Mouse (Mus musculus) lung, postnatal 0 days (tissue): ENCODE results near the gene Folr2. TPM values are rescaled to one million over a fixed set of nuclear protein-coding genes. Genes with fewer than 3 reads are reported as not detected.

Source experiments
- ATAC-seq: fragments of 200-750 bp; cut with Nextera tagmentation; 2 replicates; pipeline ENCODE4 v1.8.0; 2017; ENCODE audit warnings: moderate library complexity
- DNase-seq: peaks from one replicate; pipeline ENCODE4 v3.0.0-alpha.2; 2016; ENCODE audit warnings: low spot score
- H3K27ac ChIP-seq: fragments of 300-500 bp; sonication (generic); 2 replicates; pipeline ENCODE4 v1.5.1; 2014; ENCODE audit warnings: antibody characterized with exemption, mild to moderate bottlenecking, low read length, mixed read lengths
- H3K27me3 ChIP-seq: fragments of 300-500 bp; sonication (generic); replicated peaks from 2 replicates; pipeline ENCODE4 v1.6.1; 2014; ENCODE audit warnings: low read length, mixed read lengths; ENCODE audit not compliant: insufficient read depth
- H3K36me3 ChIP-seq: fragments of 300-500 bp; sonication (generic); 2 replicates; pipeline ENCODE4 v1.6.1; 2014; ENCODE audit warnings: low read length, mixed read lengths; ENCODE audit not compliant: insufficient read depth
- H3K4me1 ChIP-seq: fragments of 300-500 bp; sonication (generic); 2 replicates; pipeline ENCODE4 v1.6.1; 2014; ENCODE audit warnings: antibody characterized with exemption, low read depth, low read length, mixed read lengths; ENCODE audit not compliant: insufficient read depth
- H3K4me2 ChIP-seq: fragments of 300-500 bp; sonication (generic); replicated peaks from 2 replicates; pipeline ENCODE4 v1.6.1; 2014; ENCODE audit warnings: low read depth, mild to moderate bottlenecking, low read length, moderate library complexity, mixed read lengths
- H3K4me3 ChIP-seq: fragments of 300-500 bp; sonication (generic); 2 replicates; pipeline ENCODE4 v1.5.1; 2014; ENCODE audit warnings: low read depth, low read length
- H3K9ac ChIP-seq: fragments of 300-500 bp; sonication (generic); replicated peaks from 2 replicates; pipeline ENCODE4 v1.6.1; 2014; ENCODE audit warnings: low read depth, mild to moderate bottlenecking
- H3K9me3 ChIP-seq: fragments of 300-500 bp; sonication (generic); 2 replicates; pipeline ENCODE4 v1.6.1; 2016; ENCODE audit warnings: low read length, mixed read lengths
- CTCF ChIP-seq: IDR thresholded peaks from 2 replicates; pipeline ENCODE4 v1.5.1; 2016; ENCODE audit warnings: antibody characterized with exemption, mild to moderate bottlenecking
- EP300 ChIP-seq: IDR thresholded peaks from 2 replicates; pipeline ENCODE4 v1.6.1; 2016; ENCODE audit warnings: antibody characterized with exemption, mild to moderate bottlenecking, control low read depth
- WGBS: fragments of 180-500 bp; shearing (Covaris S2); extraction: QIAGEN DNeasy Blood & Tissue Kit; methylation state at CpG from one replicate; pipeline ENCODE4 v1.1.7; 2014; 5-methylcytosine and 5-hydroxymethylcytosine counted together
- polyA plus RNA-seq: library from polyadenylated mRNA; unstranded; fragments of >200 nt; fragmentation: Nextera tagmentation; extraction: Ambion mirVana; gene quantifications from 2 replicates; pipeline ENCODE4 v1.2.1, GENCODE M21; 2015

Gene Folr2
- polyA plus RNA-seq, 1 experiment from 2014 or later = 0.73 TPM

- H3K36me3 ChIP-seq = no peaks in the 10 kb centered on the region
- 74% methylated on average over 13 of the region's 13 CpGs for WGBS
- H3K9ac ChIP-seq = no peak overlapping the region
- ATAC-seq (no peak), DNase-seq (no peak)
- H3K27me3 ChIP-seq = no peaks in the 10 kb centered on the region
- no peaks in the 10 kb centered on the region for H3K4me1 ChIP-seq
- no peak for TF ChIP-seq EP300
- TF ChIP-seq CTCF = no peak
- no peak overlapping the region for H3K4me3 ChIP-seq
- H3K4me2 ChIP-seq = no peak overlapping the region
- H3K27ac ChIP-seq = no peak overlapping the region
- no peaks in the 10 kb centered on the region for H3K9me3 ChIP-seq
Measured at GRCm38 (mm10) chr7:101868241-101869162, 11.5 kb upstream of the Folr2 start.

- H3K27ac ChIP-seq = no peak overlapping the region
- no peak overlapping the region for H3K9ac ChIP-seq
- no peaks in the 10 kb centered on the region for H3K36me3 ChIP-seq
- H3K27me3 ChIP-seq = no peaks in the 10 kb centered on the region
- TF ChIP-seq EP300 = no peak
- no peak for TF ChIP-seq CTCF
- DNase-seq (no peak), ATAC-seq (no peak)
- H3K9me3 ChIP-seq = no peaks in the 10 kb centered on the region
- H3K4me2 ChIP-seq = no peak overlapping the region
- no peak overlapping the region for H3K4me3 ChIP-seq
- WGBS = 100% methylated on average over 3 of the region's 4 CpGs
- H3K4me1 ChIP-seq = no peaks in the 10 kb centered on the region
Measured at GRCm38 (mm10) chr7:101867482-101867881, 10.5 kb upstream of the Folr2 start.

DNA sequence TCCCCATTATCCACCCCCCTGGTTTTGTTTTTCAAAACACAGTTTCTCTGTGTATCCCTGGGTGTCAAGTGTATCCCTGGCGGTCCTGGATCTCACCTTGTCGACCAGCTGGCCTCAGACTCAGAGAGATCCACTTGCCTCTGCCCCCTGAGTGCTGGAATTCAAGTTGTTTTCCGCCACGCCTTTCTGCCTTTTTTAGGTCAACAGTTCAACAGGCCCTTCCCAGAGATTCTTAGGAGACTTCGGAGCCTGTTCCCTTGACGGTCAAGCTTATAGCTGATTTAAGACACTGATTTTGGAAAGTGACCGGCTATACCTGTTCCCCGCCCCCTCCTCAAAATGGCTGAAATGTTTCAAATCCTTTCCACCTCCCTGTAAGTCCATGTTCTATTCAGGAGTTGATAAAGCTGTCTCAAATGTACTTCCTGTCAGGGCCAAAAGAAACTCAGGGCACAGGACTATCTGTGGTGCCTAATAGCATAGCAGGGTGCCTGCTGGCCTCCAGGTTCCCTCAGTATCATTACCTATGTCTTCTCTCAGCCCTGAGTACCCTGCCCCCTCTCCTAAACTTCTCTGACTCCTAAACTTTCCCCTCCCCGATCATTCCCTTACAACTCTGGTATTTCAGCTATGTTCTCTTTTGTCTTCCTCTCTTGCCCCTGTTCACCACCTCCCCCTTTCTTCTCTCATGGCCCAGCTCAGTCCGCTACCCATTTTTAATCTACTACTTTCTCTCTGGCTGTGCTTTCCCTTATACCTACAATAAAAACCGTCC, 9.7 kb upstream of the Folr2 start:
- 78% methylated on average over 11 of the region's 11 CpGs for WGBS
- Histone ChIP-seq H3K36me3 (no peaks in the 10 kb centered on the region), H3K27ac (no peak overlapping the region), H3K4me1 (no peaks in the 10 kb centered on the region), H3K9ac (no peak overlapping the region), H3K4me2 (no peak overlapping the region), H3K9me3 (no peaks in the 10 kb centered on the region), H3K4me3 (no peak overlapping the region), H3K27me3 (no peaks in the 10 kb centered on the region)
- no peak for ATAC-seq
- no peak for DNase-seq
- TF ChIP-seq EP300 (no peak), CTCF (no peak)

GRCm38 (mm10) chr7:101863415-101863814, 6.4 kb upstream of the Folr2 start, which contains the start of gene Anapc15:
TSS of gene Anapc15 (plus strand) at chr7:101863715.
- DNase-seq = no peak
- Histone ChIP-seq H3K9ac (no peak within 1 kb of the TSS), H3K36me3 (no peaks in the 10 kb centered on the region), H3K9me3 (no peaks in the 10 kb centered on the region), H3K4me3 (no peak within 1 kb of the TSS), H3K4me1 (no peaks in the 10 kb centered on the region), H3K4me2 (no peak within 1 kb of the TSS), H3K27me3 (no peaks in the 10 kb centered on the region), H3K27ac (no peak within 1 kb of the TSS)
- no peak for TF ChIP-seq CTCF
- no peak for TF ChIP-seq EP300
- no peak for ATAC-seq
- WGBS = 63% methylated on average over 3 of the region's 3 CpGs

DNA sequence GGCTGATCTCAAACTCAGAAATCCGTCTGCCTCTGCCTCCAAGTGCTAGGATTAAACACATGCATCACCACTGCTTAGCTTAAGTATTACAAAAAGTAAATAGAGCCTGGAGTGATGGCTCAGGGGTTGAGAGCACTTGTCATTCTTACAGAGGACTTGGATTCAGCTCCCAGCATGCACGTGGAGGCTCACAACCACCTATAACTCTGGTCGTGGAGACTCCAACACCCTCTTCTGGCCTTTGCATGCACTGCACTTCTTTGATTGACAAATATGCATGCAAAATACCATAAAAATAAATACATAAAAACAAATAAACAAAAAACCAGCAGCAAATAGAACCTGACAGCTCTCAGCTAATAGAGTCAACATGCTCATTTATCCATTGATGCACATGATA, 5.3 kb upstream of the Folr2 start:
- H3K9me3 ChIP-seq = no peaks in the 10 kb centered on the region
- H3K9ac ChIP-seq = no peak overlapping the region
- H3K4me2 ChIP-seq = no peak overlapping the region
- no peaks in the 10 kb centered on the region for H3K27me3 ChIP-seq
- H3K4me1 ChIP-seq = no peaks in the 10 kb centered on the region
- no peaks in the 10 kb centered on the region for H3K36me3 ChIP-seq
- whole genome bisulfite sequencing = 44% methylated on average over 3 of the region's 3 CpGs
- no peak for TF ChIP-seq EP300
- TF ChIP-seq CTCF = no peak
- no peak overlapping the region for H3K27ac ChIP-seq
- H3K4me3 ChIP-seq = no peak overlapping the region
- ATAC-seq = no peak
- DNase-seq = no peak

DNA sequence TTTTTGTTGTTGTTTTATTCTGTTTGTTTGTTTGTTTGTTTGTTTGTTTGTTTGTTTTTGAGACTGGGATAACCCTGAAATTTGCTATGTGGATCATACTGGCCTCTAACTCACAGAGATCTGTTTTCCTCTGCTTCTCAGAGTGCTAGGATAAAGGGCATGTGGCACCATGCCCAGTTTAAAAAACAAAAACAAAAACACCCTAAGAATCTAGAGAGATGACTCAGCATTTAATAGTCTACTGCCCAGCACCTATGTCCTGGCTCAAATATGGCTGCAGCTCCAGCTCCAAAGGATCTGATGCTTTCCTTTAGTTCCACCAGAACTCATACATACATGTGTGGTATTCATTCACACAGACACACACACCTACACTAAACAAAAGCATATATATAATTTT, 4.0 kb upstream of the Folr2 start:
- Histone ChIP-seq H3K4me3 (no peak overlapping the region), H3K4me1 (no peaks in the 10 kb centered on the region), H3K9ac (no peak overlapping the region), H3K4me2 (no peak overlapping the region), H3K27me3 (no peaks in the 10 kb centered on the region), H3K36me3 (no peaks in the 10 kb centered on the region), H3K27ac (no peak overlapping the region), H3K9me3 (no peaks in the 10 kb centered on the region)
- DNase-seq (no peak), ATAC-seq (no peak)
- no peak for TF ChIP-seq EP300
